Mouse (Mus musculus) cerebellum, adult 9-11 months (tissue): Measurements from ENCODE around the gene Hsp90aa1.
A peak's percentile ranks its signal among the peaks of the same experiment; 100 is the strongest.
"Not testable (repeated sequence)": the region's sequence is repeated elsewhere in the genome, so short reads cannot be mapped to it uniquely, and the experiment has no call there.

Experiments used
- DNase-seq: peaks from one replicate; pipeline ENCODE4 v3.0.0; 2022

Hsp90aa1 gene

DNA sequence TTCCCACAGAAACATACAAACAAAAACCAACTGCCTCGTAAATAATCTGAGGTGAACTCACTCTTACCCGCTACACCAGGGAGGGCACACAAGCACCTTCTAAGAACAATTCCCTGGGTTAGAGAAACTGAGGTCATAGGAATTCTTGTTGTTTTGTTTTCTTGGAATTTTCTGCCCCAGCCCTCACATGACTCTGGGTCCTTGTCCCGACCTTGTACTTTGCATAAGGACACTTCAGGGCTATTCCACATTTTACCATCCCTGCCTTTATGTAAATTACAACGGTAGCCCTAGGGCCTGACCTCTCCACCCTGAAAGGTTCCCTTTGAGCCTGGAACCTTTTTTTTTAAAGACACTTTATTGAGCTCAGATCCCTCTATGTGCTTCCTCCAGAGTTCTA, at the start of gene Hsp90aa1:
Gene Hsp90aa1 (minus strand): TSS at position 173 of the 400 bp plus-strand sequence.
- no peak for DNase-seq

- DNase-seq = no peak
Measured at GRCm38 (mm10) chr12:110750770-110751439, 48.4 kb upstream of the Hsp90aa1 start.

DNA sequence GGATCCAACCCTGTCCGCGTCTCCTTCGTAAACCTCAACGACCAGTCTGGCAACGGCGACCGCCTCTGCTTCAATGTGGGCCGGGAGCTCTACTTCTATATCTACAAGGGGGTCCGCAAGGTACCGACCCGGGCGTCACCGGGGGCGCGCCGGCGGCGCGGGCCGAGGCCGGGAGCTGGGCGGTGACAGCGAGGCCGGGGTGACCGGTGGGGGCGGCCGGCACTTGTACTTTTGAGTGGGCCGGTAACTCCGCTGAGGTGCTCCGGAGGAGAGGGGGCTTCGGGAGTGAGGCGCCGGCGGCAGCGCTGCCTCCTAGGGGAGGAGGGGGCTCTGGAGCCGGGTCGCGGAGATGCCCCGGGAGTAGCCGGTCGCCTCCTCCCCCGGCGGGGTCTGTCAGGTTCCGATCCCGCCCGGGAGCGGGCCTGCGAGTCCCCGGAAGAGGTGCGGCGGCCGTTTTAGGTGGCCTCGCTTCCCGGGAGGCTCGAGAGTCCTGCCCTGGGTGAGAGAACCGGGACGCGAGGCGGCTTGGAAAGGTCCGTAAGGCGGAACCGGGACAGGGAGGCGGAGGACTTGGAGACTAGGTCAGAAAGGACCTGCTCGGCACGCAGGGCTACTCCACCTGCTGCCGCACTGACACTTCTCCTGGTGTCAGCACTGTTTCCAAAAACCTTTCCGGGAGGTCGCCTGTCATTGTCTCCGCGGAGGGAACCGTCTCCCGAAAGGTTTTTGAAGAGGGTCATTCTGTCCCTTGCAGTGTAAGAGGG, 35.8 kb upstream of the Hsp90aa1 start:
- no peak for DNase-seq

GRCm38 (mm10) chr12:110737170-110738157, 34.9 kb upstream of the Hsp90aa1 start, which contains the start of gene Wdr20:
Wdr20 (plus strand) TSS chr12:110737944.
- peak; percentile 98 for DNase-seq

DNA sequence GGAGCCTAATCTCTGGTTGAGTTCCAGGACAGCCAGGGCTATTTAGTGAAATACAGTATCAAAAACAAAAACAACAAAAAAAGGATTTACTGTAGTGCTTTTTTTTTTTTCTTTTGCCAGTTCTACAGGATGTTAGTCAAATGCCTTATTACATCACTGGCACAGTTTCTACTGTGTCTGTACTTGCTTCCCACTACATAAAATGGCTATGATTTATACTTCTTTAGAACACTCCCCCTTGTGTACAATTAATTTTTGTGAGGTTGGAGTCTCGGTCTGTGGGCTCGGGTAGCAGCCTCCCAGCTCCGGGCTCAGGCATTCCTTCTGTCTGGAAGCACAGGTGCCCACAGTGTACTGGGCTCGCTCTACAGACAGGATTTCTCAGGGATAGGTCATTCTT, 34.1 kb upstream of the Hsp90aa1 start:
- DNase-seq = peak; percentile 22

GRCm38 (mm10) chr12:110733254-110733653, 30.7 kb upstream of the Hsp90aa1 start:
- DNase-seq = not testable (repeated sequence)

DNA sequence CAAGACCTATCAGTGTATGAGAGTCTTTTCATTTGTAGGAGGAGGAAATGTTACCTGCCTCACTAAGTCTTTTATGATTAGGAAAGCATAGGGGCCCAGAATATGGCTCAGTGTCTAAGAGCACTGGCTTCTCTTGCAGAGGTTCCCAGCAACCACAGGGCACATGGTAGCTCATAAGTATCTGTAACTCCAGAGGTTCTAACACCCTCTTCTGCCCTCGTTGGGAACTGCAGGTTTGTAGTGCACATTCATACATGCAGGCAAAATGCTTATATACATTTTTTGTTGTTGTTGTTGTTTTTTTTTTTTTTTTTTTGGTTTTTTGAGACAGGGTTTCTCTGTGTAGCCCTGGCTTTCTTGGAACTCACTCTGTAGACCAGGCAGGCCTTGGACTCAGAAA, 23.9 kb upstream of the Hsp90aa1 start:
- no peak for DNase-seq

DNA sequence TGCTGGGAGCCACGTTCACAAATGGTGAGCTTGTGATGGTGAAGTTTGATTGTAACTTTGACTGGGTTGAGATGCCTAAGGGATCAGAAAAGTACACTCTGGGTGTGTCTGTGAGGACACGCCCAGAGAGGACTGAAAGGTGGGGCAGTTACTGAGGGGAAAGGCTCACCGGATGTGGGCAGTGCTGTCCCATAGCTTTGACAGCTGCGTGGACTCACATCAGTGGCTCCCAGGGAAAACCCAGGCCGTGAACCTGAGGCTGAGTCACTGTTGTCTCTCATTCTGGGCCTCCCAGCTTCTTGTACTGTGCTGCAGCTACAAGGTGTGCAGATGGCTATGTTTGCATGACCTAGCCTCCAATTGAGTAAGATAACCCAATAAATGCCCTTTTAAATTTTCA, 23.0 kb upstream of the Hsp90aa1 start:
- DNase-seq = no peak

DNA sequence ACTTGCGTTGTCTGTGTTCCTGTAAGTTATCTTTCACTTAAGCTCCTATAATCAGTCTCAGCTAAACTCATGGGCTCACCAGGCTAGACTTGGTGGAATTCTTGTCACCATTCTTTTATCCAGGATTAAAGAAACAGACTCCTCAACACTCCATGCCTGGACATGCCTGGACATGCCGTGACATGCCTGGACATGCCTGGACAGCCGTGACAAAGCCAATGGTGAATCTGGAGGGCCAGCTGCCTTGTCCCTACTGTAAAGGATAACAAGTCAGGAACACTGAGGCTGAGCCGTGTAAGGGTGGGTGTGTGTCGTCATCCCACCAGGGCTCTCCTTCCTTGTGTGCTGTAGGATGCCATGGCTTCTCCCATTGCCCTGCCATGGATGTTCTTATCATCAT, 22.5 kb upstream of the Hsp90aa1 start:
- no peak for DNase-seq

GRCm38 (mm10) chr12:110716004-110716403, 13.5 kb upstream of the Hsp90aa1 start:
- DNase-seq = no peak

DNA sequence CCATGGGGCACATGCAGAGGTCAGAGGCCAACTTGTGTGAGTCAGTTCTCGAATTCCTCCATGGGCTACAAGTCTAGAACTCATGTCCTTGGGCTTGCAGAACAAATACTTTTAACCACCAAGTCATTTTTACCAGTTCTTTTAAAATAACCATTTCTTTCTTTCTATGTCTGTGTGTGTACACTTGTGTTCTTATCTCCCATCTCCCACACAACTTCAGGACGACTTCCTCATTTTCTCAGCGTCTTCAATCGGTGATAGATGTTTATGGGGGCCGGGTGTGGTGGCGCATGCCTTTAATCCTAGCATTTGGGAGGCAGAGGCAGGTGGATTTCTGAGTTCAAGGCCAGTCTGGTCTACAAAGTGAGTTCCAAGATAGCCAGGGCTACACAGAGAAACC, 11.7 kb upstream of the Hsp90aa1 start:
- no peak for DNase-seq

- DNase-seq = no peak
Measured at GRCm38 (mm10) chr12:110713784-110714183, 11.3 kb upstream of the Hsp90aa1 start.

- no peak for DNase-seq
Measured at GRCm38 (mm10) chr12:110711270-110711669, 8.7 kb upstream of the Hsp90aa1 start.

DNA sequence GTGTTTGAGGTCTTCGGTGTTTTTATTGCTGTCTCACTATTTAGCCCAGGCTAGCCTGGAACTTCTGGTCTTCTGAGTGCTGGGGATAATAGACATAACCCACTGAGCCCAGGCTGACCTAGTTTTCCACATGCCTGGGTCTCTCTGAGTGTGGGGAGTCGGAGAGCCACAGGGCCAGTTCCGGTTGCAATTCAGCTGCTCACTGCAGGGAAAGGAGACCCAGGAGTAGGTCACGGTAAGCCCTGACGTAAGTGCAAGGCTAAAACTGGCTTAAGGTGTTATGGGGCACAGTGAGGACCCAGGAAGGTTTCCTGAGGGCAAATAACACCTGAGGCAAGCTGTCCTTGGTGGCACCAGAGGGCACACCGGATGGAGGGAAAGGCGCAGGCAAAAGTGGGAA, 4.9 kb upstream of the Hsp90aa1 start:
- no peak for DNase-seq

GRCm38 (mm10) chr12:110706337-110707231, 4.1 kb upstream of the Hsp90aa1 start:
- DNase-seq = no peak

GRCm38 (mm10) chr12:110705419-110705818, 2.9 kb upstream of the Hsp90aa1 start:
- not testable (repeated sequence) for DNase-seq

DNA sequence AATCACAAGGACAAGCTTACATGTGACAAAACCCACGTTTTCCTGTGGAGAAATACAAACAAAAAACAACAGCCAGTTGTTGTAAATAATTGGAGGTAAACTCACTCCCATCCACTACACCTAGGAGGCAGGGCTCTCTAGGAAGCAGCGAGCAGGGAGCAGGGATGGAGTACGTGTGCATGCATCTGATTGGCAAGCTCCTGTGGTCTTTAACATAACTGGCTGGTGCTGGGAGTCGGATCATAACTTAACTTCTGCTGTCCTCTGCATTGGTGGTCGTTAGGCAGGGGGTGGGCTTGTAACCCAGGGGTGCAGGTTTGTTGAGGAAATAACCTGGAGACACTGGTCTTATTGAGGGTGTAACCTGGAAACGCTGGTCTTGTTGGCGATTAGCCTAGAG, 1.2 kb upstream of the Hsp90aa1 start:
- no peak for DNase-seq

- DNase-seq = peak; percentile 74
Measured at GRCm38 (mm10) chr12:110703008-110703471, 512 bp upstream of the Hsp90aa1 start.

GRCm38 (mm10) chr12:110701363-110701762, 1.2 kb downstream of the Hsp90aa1 start:
- DNase-seq = not testable (repeated sequence)

DNA sequence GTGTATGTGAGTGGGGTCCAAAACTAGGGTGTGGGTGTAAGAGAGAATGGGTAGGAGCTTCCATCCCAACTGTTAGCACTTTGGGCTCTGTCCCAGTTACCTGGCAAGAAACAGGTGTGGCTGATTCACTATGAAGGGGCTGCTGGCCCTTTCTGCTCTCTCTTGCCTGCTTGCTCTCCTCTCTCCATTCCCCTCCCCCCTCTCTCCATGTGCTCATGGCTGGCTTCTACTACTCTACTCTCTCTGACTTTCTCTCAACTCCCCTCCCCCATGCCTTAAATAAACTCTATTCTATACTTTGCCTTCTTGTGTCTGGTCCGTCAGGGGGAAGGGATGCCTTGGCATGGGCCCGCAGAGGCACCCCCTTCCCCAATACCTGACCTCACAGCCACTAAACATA, 1.8 kb downstream of the Hsp90aa1 start:
- no peak for DNase-seq

DNA sequence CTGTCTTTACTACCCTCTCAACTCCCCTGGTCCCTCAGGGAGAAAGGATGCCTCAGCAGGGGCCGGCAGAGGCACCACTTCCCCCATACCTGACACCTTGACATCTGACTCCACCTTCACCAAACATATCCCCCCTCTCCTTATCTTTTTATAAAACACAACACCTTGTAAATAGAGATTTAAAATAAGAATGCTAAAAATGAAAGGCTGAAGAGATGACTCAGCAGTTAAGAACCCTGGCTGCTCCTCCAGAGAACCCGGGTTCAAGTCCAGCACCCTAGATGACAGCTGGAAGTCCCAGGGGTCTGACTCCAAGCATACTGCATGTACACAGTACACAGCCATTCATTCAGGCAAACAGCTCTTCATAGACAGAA, 3.4 kb downstream of the Hsp90aa1 start:
- no peak for DNase-seq
